Comparison of ENCODE assay signal across 32 mouse cellular contexts in genomic region chr8:4292738-4293137, GRCm38 (mm10). TPM values are rescaled to one million over a fixed set of nuclear protein-coding genes. Genes with fewer than 3 reads are reported as not detected.
DNase-seq lines count a peak whose midpoint lies in the region; ATAC-seq and TF ChIP-seq lines count a peak whose summit lies in the region.
"Had no signal": no experiment of that assay in that cellular context is flagged by ENCODE, and none has a peak within 500 bp of the region (broad histone marks: within the 10 kb centered on the region; RNA-seq: fewer than 3 reads in every experiment).

No protein-coding gene starts in this region.

- no peaks in the 10 kb centered on the region for H3K4me1 ChIP-seq in intestine, postnatal 0 days (replicated peaks; ENCODE audit: control insufficient read depth, insufficient read depth, low read length)
- no peaks in the 10 kb centered on the region for H3K4me1 ChIP-seq in intestine, embryonic 15.5 days (replicated peaks)
- no peaks in the 10 kb centered on the region for H3K4me1 ChIP-seq in liver, postnatal 0 days (ENCODE audit: insufficient read depth)
- H3K4me1 ChIP-seq in liver, embryonic 11.5 days (replicated peaks; ENCODE audit: control insufficient read depth, insufficient read depth, low read length), result no peaks in the 10 kb centered on the region
- no peaks in the 10 kb centered on the region for H3K4me1 ChIP-seq in stomach, postnatal 0 days (replicated peaks; ENCODE audit: control insufficient read depth, insufficient read depth)
- H3K4me1 ChIP-seq: embryonic facial prominence, embryonic 13.5 days; forebrain, embryonic 10.5 days; forebrain, embryonic 15.5 days; heart, embryonic 13.5 days; kidney, embryonic 15.5 days; limb, embryonic 12.5 days; lung, embryonic 15.5 days; midbrain, embryonic 10.5 days; midbrain, embryonic 15.5 days; neural tube, embryonic 12.5 days had no signal

- ATAC-seq in frontal cortex, adult (ENCODE audit: low TSS enrichment), result 0 out of 2 replicates have a peak, but pooled peaks have one; percentile 6
- ATAC-seq in intestine, postnatal 0 days, result no peak
- no peak for ATAC-seq in intestine, embryonic 15.5 days
- no peak for ATAC-seq in liver, postnatal 0 days
- ATAC-seq in liver, embryonic 11.5 days (replicated peaks; ENCODE audit: low FRiP score), result no peak
- no peak for ATAC-seq in stomach, postnatal 0 days (ENCODE audit: low FRiP score, low TSS enrichment)
- ATAC-seq: forebrain, embryonic 15.5 days; midbrain, embryonic 15.5 days had no signal

- no peaks in the 10 kb centered on the region for H3K9me3 ChIP-seq in intestine, postnatal 0 days (ENCODE audit: control insufficient read depth)
- H3K9me3 ChIP-seq in intestine, embryonic 15.5 days, result no peaks in the 10 kb centered on the region
- H3K9me3 ChIP-seq in liver, postnatal 0 days (ENCODE audit: low read length), result no peaks in the 10 kb centered on the region
- H3K9me3 ChIP-seq in liver, embryonic 11.5 days (ENCODE audit: control insufficient read depth, low read length), result no peaks in the 10 kb centered on the region
- H3K9me3 ChIP-seq in stomach, postnatal 0 days (ENCODE audit: control insufficient read depth, low read length), result no peaks in the 10 kb centered on the region
- H3K9me3 ChIP-seq: embryonic facial prominence, embryonic 13.5 days; forebrain, embryonic 10.5 days; forebrain, embryonic 15.5 days; heart, embryonic 13.5 days; kidney, embryonic 15.5 days; limb, embryonic 12.5 days; liver, embryonic 13.5 days; lung, embryonic 15.5 days; midbrain, embryonic 10.5 days; midbrain, embryonic 15.5 days; neural tube, embryonic 12.5 days had no signal

- 86% methylated on average over 5 of the region's 5 CpGs for whole genome bisulfite sequencing in intestine, postnatal 0 days
- whole genome bisulfite sequencing in intestine, embryonic 15.5 days, result 91% methylated on average over 5 of the region's 5 CpGs
- WGBS in liver, postnatal 0 days (ENCODE audit: insufficient replicate concordance), result 86% methylated on average over 5 of the region's 5 CpGs
- 91% methylated on average over 5 of the region's 5 CpGs for WGBS in liver, embryonic 11.5 days
- 88% methylated on average over 5 of the region's 5 CpGs for WGBS in stomach, postnatal 0 days

- no peak overlapping the region for H3K4me2 ChIP-seq in intestine, postnatal 0 days (replicated peaks; ENCODE audit: low read depth)
- no peak overlapping the region for H3K4me2 ChIP-seq in intestine, embryonic 15.5 days (replicated peaks)
- H3K4me2 ChIP-seq in liver, postnatal 0 days (ENCODE audit: low read depth, low read length), result no peak overlapping the region
- no peak overlapping the region for H3K4me2 ChIP-seq in liver, embryonic 11.5 days
- no peak overlapping the region for H3K4me2 ChIP-seq in stomach, postnatal 0 days (replicated peaks; ENCODE audit: low read depth)
- H3K4me2 ChIP-seq: embryonic facial prominence, embryonic 13.5 days; forebrain, embryonic 15.5 days; heart, embryonic 13.5 days; kidney, embryonic 15.5 days; limb, embryonic 12.5 days; liver, embryonic 13.5 days; lung, embryonic 15.5 days; midbrain, embryonic 15.5 days; neural tube, embryonic 12.5 days had no signal

- no peak overlapping the region for H3K9ac ChIP-seq in intestine, postnatal 0 days (ENCODE audit: low read depth, low read length)
- H3K9ac ChIP-seq in intestine, embryonic 15.5 days, result no peak overlapping the region
- no peak overlapping the region for H3K9ac ChIP-seq in liver, postnatal 0 days (replicated peaks)
- no peak overlapping the region for H3K9ac ChIP-seq in liver, embryonic 11.5 days (ENCODE audit: low read depth, low read length)
- no peak overlapping the region for H3K9ac ChIP-seq in stomach, postnatal 0 days (ENCODE audit: low read length)
- H3K9ac ChIP-seq: embryonic facial prominence, embryonic 13.5 days; forebrain, embryonic 15.5 days; heart, embryonic 13.5 days; kidney, embryonic 15.5 days; limb, embryonic 12.5 days; liver, embryonic 13.5 days; lung, embryonic 15.5 days; midbrain, embryonic 15.5 days; neural tube, embryonic 12.5 days had no signal

- H3K27ac ChIP-seq in intestine, postnatal 0 days (ENCODE audit: low read depth, low read length), result no peak overlapping the region
- H3K27ac ChIP-seq in intestine, embryonic 15.5 days, result no peak overlapping the region
- no peak overlapping the region for H3K27ac ChIP-seq in liver, postnatal 0 days (ENCODE audit: low read depth)
- H3K27ac ChIP-seq in liver, embryonic 11.5 days (ENCODE audit: low read depth, low read length), result no peak overlapping the region
- H3K27ac ChIP-seq in stomach, postnatal 0 days (replicated peaks), result no peak overlapping the region
- H3K27ac ChIP-seq: embryonic facial prominence, embryonic 13.5 days; forebrain, embryonic 10.5 days; forebrain, embryonic 15.5 days; heart, embryonic 13.5 days; kidney, embryonic 15.5 days; limb, embryonic 12.5 days; liver, embryonic 13.5 days; lung, embryonic 15.5 days; midbrain, embryonic 10.5 days; midbrain, embryonic 15.5 days; neural tube, embryonic 12.5 days had no signal

- no peak for DNase-seq in frontal cortex, postnatal 14 days (ENCODE audit: low spot score in 2 of 2)
- no peak for DNase-seq in liver, postnatal 0 days
- DNase-seq in liver, embryonic 11.5 days (ENCODE audit: low spot score), result no peak
- DNase-seq in stomach, postnatal 0 days (ENCODE audit: low spot score), result no peak
- DNase-seq: adrenal gland, postnatal 36 days; cerebellum, adult 18-20 months; cerebellum, postnatal 10 days; gastrocnemius, postnatal 36 days; heart, adult 18-20 months; heart, postnatal 10 days; kidney, adult 11 months; kidney, postnatal 4 days; layer of hippocampus, adult 9-11 months; liver, embryonic 13.5 days; right cerebral cortex, adult 18-20 months; spleen, adult 18-20 months; thymus, adult 2 months; thymus, postnatal 4 days had no signal

- no peak overlapping the region for H3K4me3 ChIP-seq in intestine, postnatal 0 days (ENCODE audit: low read depth, low read length)
- H3K4me3 ChIP-seq in intestine, embryonic 15.5 days (replicated peaks), result no peak overlapping the region
- H3K4me3 ChIP-seq in liver, postnatal 0 days (ENCODE audit: low read depth, low read length), result no peak overlapping the region
- H3K4me3 ChIP-seq in liver, embryonic 11.5 days (ENCODE audit: low read depth, low read length), result no peak overlapping the region
- H3K4me3 ChIP-seq in stomach, postnatal 0 days (ENCODE audit: low read depth, low read length), result no peak overlapping the region
- H3K4me3 ChIP-seq: embryonic facial prominence, embryonic 13.5 days; forebrain, embryonic 10.5 days; forebrain, embryonic 15.5 days; heart, embryonic 13.5 days; kidney, embryonic 15.5 days; limb, embryonic 12.5 days; liver, embryonic 13.5 days; lung, embryonic 15.5 days; midbrain, embryonic 10.5 days; midbrain, embryonic 15.5 days; myocyte; neural tube, embryonic 12.5 days had no signal

- no peaks in the 10 kb centered on the region for H3K27me3 ChIP-seq in intestine, postnatal 0 days (replicated peaks; ENCODE audit: control insufficient read depth, insufficient read depth, low read length)
- no peaks in the 10 kb centered on the region for H3K27me3 ChIP-seq in intestine, embryonic 15.5 days (replicated peaks)
- no peaks in the 10 kb centered on the region for H3K27me3 ChIP-seq in liver, postnatal 0 days (ENCODE audit: insufficient read depth, low read length)
- no peaks in the 10 kb centered on the region for H3K27me3 ChIP-seq in liver, embryonic 11.5 days (replicated peaks; ENCODE audit: control insufficient read depth, insufficient read depth, low read length)
- no peaks in the 10 kb centered on the region for H3K27me3 ChIP-seq in stomach, postnatal 0 days (ENCODE audit: control insufficient read depth, insufficient read depth, low read length)
- H3K27me3 ChIP-seq: embryonic facial prominence, embryonic 13.5 days; forebrain, embryonic 15.5 days; heart, embryonic 13.5 days; kidney, embryonic 15.5 days; limb, embryonic 12.5 days; liver, embryonic 13.5 days; lung, embryonic 15.5 days; midbrain, embryonic 15.5 days; neural tube, embryonic 12.5 days had no signal

- TF ChIP-seq CTCF in intestine, postnatal 0 days (IDR thresholded peaks at IDR 0.05; ENCODE audit: low read depth), result peak; percentile 43; the same call in 1 of the 2 replicates
- TF ChIP-seq CTCF in liver, postnatal 0 days (IDR thresholded peaks at IDR 0.05; ENCODE audit: low read depth), result peak; percentile 29
- peak; percentile 38 for TF ChIP-seq CTCF in stomach, postnatal 0 days (IDR thresholded peaks at IDR 0.05; ENCODE audit: low read depth)

- H3K36me3 ChIP-seq in intestine, postnatal 0 days (ENCODE audit: control insufficient read depth, insufficient read depth), result peaks cover 74% of the 10 kb centered on the region
- peaks cover 17% of the 10 kb centered on the region for H3K36me3 ChIP-seq in intestine, embryonic 15.5 days
- peaks cover 85% of the 10 kb centered on the region for H3K36me3 ChIP-seq in liver, postnatal 0 days (replicated peaks; ENCODE audit: insufficient read depth, low read length)
- H3K36me3 ChIP-seq in liver, embryonic 11.5 days (ENCODE audit: control insufficient read depth, insufficient read depth, low read length), result peaks cover 43% of the 10 kb centered on the region
- H3K36me3 ChIP-seq in stomach, postnatal 0 days (ENCODE audit: control insufficient read depth, insufficient read depth, low read length), result peaks cover 13% of the 10 kb centered on the region

- no peak for TF ChIP-seq EP300 in liver, postnatal 0 days (IDR thresholded peaks at IDR 0.05; ENCODE audit: low read depth)
- no peak for TF ChIP-seq EP300 in stomach, postnatal 0 days (optimal IDR thresholded peaks at IDR 0.05)

RNA-seq across cellular contexts. Expression of gene Timm44, which starts 17.0 kb away (rescaled TPM):
- polyA plus RNA-seq in intestine, postnatal 0 days (2015; fragmentation: Nextera tagmentation; extraction: Ambion mirVana), result 33.7 and 35.5 TPM in 2 replicates
- 65.8 and 69.7 TPM in 2 replicates for polyA plus RNA-seq in intestine, embryonic 15.5 days (2015; fragmentation: Nextera tagmentation; extraction: Ambion mirVana)
- polyA plus RNA-seq in liver, postnatal 0 days (2015; fragmentation: Nextera tagmentation; extraction: Ambion mirVana), result 28.1 and 30.8 TPM in 2 replicates
- polyA plus RNA-seq in liver, embryonic 11.5 days (2014; fragmentation: Nextera tagmentation; extraction: Ambion mirVana), result 99.2 and 105 TPM in 2 replicates
- polyA plus RNA-seq in stomach, postnatal 0 days (2015; fragmentation: Nextera tagmentation; extraction: Ambion mirVana), result 37.8 and 38.4 TPM in 2 replicates

RNA-seq across cellular contexts. Expression of gene Ccl25, which starts 32.3 kb away (rescaled TPM):
- polyA plus RNA-seq in intestine, postnatal 0 days (2015; fragmentation: Nextera tagmentation; extraction: Ambion mirVana), result 190 and 217 TPM in 2 replicates
- polyA plus RNA-seq in intestine, embryonic 15.5 days (2015; fragmentation: Nextera tagmentation; extraction: Ambion mirVana), result 88.5 and 103 TPM in 2 replicates
- polyA plus RNA-seq in liver, postnatal 0 days (2015; fragmentation: Nextera tagmentation; extraction: Ambion mirVana), result 4.0 and 5.5 TPM in 2 replicates
- 15.2 and 19.3 TPM in 2 replicates for polyA plus RNA-seq in liver, embryonic 11.5 days (2014; fragmentation: Nextera tagmentation; extraction: Ambion mirVana)
- 4.4 and 5.3 TPM in 2 replicates for polyA plus RNA-seq in stomach, postnatal 0 days (2015; fragmentation: Nextera tagmentation; extraction: Ambion mirVana)

RNA-seq across cellular contexts. Expression of gene Elavl1, which starts 32.5 kb away (rescaled TPM):
- polyA plus RNA-seq in intestine, postnatal 0 days (2015; fragmentation: Nextera tagmentation; extraction: Ambion mirVana), result 64.8 and 73.4 TPM in 2 replicates
- polyA plus RNA-seq in intestine, embryonic 15.5 days (2015; fragmentation: Nextera tagmentation; extraction: Ambion mirVana), result 201 and 230 TPM in 2 replicates
- polyA plus RNA-seq in liver, postnatal 0 days (2015; fragmentation: Nextera tagmentation; extraction: Ambion mirVana), result 57.6 and 59.6 TPM in 2 replicates
- polyA plus RNA-seq in liver, embryonic 11.5 days (2014; fragmentation: Nextera tagmentation; extraction: Ambion mirVana), result 266 and 299 TPM in 2 replicates
- polyA plus RNA-seq in stomach, postnatal 0 days (2015; fragmentation: Nextera tagmentation; extraction: Ambion mirVana), result 80.2 and 88.6 TPM in 2 replicates

RNA-seq across cellular contexts. Expression of gene Ctxn1, which starts 33.7 kb away (rescaled TPM):
- 27.4 and 29.4 TPM in 2 replicates for polyA plus RNA-seq in intestine, postnatal 0 days (2015; fragmentation: Nextera tagmentation; extraction: Ambion mirVana)
- polyA plus RNA-seq in intestine, embryonic 15.5 days (2015; fragmentation: Nextera tagmentation; extraction: Ambion mirVana), result 63.1 and 63.9 TPM in 2 replicates
- polyA plus RNA-seq in liver, postnatal 0 days (2015; fragmentation: Nextera tagmentation; extraction: Ambion mirVana), result 1.6 and 2.0 TPM in 2 replicates
- 21.4 and 23.2 TPM in 2 replicates for polyA plus RNA-seq in liver, embryonic 11.5 days (2014; fragmentation: Nextera tagmentation; extraction: Ambion mirVana)
- 43.9 and 53.1 TPM in 2 replicates for polyA plus RNA-seq in stomach, postnatal 0 days (2015; fragmentation: Nextera tagmentation; extraction: Ambion mirVana)

RNA-seq across cellular contexts. Expression of gene Snapc2, which starts 39.9 kb away (rescaled TPM):
- 21.5 and 22.2 TPM in 2 replicates for polyA plus RNA-seq in intestine, postnatal 0 days (2015; fragmentation: Nextera tagmentation; extraction: Ambion mirVana)
- 46.0 and 46.2 TPM in 2 replicates for polyA plus RNA-seq in intestine, embryonic 15.5 days (2015; fragmentation: Nextera tagmentation; extraction: Ambion mirVana)
- polyA plus RNA-seq in liver, postnatal 0 days (2015; fragmentation: Nextera tagmentation; extraction: Ambion mirVana), result 12.6 and 13.7 TPM in 2 replicates
- 39.3 and 41.8 TPM in 2 replicates for polyA plus RNA-seq in liver, embryonic 11.5 days (2014; fragmentation: Nextera tagmentation; extraction: Ambion mirVana)
- 33.8 and 35.6 TPM in 2 replicates for polyA plus RNA-seq in stomach, postnatal 0 days (2015; fragmentation: Nextera tagmentation; extraction: Ambion mirVana)
